Mouse (Mus musculus): Measurements from ENCODE around the gene Cap1. TPM values are rescaled to one million over a fixed set of nuclear protein-coding genes. Genes with fewer than 3 reads are reported as not detected.
"Not testable (repeated sequence)": the region's sequence is repeated elsewhere in the genome, so short reads cannot be mapped to it uniquely, and the experiment has no call there.

The Cap1 gene
- total RNA-seq, 2 experiments from 2014 or later, result 420 to 551 TPM

DNA sequence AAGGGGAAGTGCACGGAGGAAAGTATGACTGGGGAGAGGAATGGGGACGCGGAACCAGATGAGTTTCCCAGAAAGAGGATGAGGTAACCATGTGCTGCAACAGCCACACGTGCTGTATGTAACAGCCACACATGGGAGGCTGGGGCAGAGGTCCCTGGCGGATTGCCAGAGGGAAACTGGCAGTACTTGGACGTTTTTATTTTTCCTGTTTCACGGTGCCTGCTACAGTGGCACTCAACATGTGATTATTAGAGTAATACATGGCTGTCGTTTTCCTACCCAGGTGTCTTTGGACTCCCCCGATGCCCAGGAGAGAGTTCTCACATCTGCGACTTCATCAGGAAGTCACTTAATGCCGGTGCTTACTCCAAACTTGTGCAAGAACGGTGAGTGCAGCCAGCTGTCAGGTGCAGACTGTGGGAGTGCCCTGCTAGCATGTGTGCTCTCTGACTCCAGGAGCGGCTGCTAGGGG, 37.7 kb downstream of the Cap1 start:
- ATAC-seq (ENCODE audit: poor library complexity, severe bottlenecking), result peak; percentile 97

DNA sequence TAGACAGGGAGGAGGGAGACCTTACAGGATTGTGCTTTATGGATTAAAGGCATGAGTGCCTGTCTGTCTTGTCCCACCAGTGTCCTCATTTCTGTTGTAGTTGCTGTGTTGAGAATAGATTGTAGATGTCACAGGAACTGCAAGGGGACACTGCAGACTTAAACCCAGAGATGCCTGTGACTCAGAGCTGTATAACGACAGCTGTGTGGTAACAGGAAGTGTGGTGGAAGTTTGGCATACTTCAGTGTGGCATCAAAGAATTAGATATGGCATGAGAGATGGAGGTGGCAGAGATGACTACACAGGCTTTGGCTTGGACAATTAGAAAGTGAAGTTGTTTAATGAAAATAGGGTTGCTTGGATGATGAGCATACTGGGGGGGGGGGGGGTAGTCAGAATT, 47.4 kb downstream of the Cap1 start:
- ATAC-seq (ENCODE audit: poor library complexity, severe bottlenecking), result peak; percentile 72

DNA sequence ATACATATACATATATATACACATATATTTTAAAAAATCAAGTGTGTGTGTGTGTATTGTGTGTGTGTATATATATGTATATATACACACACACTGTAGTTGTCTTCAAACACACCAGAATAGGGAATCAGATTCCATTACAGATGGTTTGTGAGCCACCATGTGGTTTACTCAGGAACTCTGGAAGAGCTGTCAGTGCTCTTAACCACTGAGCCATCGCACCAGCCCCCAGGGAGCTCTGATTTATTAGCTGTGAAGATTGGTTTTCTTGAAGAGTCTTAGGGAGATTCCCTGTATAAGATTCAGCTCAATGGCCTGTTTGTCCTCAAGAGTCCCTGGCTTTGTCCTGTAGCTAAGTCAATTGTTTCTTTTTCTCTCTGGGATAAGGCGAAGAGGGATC, 47.9 kb downstream of the Cap1 start:
- ATAC-seq (ENCODE audit: poor library complexity, severe bottlenecking), result no peak

DNA sequence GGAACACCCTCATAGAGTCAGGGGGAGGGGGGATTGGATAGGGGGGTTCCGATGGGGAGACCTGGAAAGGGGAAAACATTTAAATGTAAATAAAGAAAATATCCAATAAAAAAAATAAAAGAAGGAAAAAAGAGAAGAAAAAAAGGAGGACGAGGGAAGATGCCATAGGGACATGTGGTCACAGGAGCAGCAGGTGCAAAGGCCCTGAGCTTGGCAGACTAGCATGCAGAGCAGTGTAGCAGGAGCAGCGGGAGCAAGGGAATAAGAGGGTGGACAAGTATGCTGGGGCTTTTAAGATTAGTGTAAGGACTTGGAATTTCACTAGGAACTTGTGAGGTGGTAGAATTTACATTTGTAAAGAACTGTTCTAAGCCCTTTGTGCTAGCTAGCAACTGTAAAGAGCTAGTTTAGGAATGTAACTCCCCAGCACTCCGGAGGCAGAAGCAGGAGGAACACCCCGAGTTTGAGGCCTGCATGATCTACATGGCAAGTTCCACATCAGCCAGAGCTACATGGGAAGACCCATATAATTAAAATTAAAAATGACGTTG, 48.6 kb downstream of the Cap1 start:
- no peak for ATAC-seq (ENCODE audit: poor library complexity, severe bottlenecking)

DNA sequence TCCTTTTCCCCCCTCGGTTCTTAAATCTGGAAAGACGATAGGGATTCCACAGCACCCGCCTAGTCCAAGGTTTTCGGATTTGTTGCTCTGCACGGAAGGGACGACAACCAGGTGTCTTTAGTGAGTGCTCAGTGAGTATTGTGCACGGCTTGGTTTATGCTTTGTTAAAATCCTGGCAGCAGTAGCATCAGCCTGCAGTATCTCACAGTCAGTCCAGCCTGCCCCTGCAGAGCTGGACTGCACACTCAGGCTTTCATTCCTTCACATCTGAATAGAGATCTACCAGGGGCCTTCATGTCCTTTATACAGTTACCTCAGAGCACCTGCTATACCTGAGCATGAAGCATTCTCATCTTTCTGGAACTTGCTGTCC, 49.5 kb downstream of the Cap1 start:
- peak; percentile 10 for ATAC-seq (ENCODE audit: poor library complexity, severe bottlenecking)

DNA sequence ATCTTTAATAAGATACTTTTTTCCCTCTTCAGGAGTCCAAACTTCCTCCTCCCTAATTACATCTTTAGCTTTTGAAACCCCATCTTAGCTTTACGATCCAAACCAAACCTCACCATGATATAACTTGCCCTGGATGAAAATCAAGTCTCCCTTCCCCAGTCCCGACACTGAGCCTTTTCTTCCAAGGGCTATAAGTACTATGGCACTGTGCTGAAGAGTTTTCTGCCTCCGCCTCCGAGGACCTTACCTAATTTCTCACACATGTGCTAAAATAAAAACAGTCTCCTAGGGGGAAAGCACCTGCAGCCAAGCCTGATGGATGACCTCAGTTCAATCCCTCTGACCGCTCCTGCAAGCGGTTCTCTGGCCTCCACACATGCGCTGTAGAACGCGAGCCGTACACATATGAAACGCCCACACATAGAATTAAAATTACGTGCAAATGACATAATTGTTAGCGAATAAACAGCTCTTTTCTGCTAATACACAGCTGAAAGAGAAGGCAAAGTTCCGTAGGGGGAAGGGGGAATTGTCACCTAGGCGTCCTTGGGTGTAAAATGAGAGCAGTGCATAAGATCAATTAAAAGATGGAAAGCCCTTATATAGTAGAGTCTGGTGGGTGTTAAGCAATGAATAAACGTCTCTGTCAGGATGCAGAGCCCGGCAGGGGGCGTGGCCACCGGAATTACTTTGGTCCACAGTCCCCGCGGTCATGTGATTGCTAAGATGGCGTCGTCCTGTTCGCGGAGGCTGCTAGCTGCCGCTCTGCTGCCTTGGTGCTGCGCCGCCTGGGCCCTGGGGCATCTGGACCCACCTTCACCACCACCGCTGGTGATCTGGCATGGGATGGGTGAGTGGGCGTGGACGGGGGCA, 50.1 kb downstream of the Cap1 start, which contains the start of gene Ppt1:
Gene Ppt1 (plus strand): TSS at position 713 of the 873 bp plus-strand sequence.
- peak; percentile 90 for ATAC-seq (ENCODE audit: poor library complexity, severe bottlenecking)

DNA sequence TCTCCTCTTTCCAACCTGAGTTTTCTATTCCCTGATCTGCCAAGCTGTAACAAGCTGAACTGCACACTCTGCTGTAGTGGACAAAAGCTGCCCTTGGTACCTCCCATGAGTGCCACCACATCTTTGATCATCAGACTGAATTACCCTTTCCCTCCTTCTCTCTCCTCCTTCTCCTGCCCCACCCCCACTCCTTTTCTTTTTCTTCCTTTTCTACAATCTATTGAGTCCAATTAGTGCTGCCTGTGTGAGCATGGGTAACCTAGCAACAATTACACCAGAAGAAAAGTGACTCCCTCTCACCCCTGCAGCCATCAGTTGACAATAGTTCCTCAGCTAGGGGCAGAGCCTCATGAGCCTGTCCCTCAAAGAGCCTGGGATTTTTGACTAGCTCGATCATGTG, 54.0 kb downstream of the Cap1 start:
- no peak for ATAC-seq (ENCODE audit: poor library complexity, severe bottlenecking)

DNA sequence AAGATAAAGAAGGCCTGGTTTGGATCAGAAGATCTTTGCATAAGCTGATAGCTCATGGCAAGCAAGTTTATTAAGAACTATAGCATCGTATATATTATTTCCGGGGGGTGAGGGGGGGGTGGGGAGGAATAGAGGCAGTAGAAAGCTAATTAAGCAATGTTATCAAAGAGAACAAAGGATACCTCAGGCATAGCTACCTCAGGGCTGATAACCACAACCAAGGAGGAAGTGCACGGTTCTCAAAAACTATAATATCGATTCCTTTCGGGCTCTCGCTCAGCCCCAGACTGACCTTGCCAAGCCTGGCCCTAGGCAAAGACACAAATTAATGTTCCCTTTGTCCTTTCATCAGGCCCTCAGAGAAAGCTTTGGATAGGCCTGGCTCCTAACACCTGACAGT, 56.5 kb downstream of the Cap1 start:
- ATAC-seq (ENCODE audit: poor library complexity, severe bottlenecking), result no peak

DNA sequence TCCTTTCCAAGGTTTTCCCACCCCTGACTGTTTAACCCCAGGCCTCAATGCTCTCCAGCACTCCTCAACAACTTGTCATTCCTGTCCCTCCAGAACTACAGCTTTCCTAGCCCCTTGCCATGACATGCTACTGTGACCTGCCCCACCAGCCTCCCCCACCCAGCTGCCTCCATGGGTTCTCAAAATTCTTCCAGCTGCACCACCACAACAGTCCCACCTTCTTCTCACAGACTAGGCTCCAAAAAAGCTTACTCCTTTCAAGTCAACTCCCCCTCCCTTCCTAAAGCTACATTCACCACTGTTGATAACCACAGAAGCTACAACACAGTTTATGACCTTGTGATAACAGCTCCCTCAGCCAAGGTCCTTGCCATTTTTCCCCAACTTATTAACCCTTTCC, 58.2 kb downstream of the Cap1 start:
- no peak for ATAC-seq (ENCODE audit: poor library complexity, severe bottlenecking)

DNA sequence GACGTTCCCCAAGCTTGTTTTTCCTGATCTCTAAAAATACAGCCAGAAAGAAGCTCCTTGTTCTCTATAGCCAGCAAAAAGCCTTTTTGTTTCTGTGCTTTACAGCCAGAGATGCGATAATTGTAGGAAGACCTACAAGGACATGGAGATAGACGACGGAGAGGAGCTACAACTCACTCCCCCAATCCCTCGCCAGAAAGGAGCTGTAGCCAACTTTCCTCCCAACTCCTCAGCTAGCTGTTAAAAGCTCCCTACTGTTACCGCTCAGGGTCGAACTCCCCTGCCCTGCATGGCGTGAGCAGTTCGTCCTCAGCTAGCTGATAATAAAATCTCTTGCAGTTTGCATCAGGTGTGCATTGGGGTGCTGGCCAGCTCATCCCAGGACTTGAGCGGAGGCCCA, 64.9 kb downstream of the Cap1 start:
- ATAC-seq (ENCODE audit: poor library complexity, severe bottlenecking), result not testable (repeated sequence)

DNA sequence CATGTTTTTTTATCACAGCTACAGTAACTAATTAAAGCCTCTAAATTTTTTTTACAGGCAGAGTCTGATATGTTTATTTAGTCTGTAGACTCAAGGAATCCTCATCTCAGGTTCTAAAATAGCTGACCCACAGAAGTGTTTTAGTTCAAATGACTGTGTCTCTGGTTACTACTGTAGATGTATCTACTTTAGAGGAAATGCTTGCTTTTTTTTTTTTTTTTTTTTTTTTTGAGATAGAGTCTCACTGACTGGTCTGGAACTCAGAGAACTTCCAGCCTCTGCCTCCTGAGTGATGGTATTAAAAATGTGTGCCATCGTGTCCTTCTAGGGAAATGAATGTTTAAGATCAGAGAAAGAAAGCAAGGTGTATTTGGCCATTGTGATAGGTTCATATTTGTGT, 69.7 kb downstream of the Cap1 start:
- ATAC-seq (ENCODE audit: poor library complexity, severe bottlenecking), result no peak

DNA sequence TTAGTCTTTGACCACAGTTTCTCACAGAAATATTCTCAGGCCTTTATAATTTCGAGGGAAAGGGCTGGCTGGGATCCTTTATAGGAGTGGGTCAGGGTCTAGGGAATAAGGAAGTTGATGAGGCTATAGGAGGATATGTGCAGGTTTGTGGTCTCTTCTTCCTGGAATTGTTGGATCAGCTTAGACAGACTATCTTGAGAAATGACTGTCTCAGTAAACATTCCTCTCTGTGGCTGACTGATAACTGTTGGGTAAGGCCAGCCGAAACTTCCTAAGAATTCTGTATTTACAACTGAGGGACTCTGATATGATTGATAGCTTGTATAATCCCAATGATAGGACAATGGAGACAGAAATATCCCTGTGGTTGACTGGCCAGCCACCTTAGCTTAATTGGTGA, 74.0 kb downstream of the Cap1 start:
- no peak for ATAC-seq (ENCODE audit: poor library complexity, severe bottlenecking)

DNA sequence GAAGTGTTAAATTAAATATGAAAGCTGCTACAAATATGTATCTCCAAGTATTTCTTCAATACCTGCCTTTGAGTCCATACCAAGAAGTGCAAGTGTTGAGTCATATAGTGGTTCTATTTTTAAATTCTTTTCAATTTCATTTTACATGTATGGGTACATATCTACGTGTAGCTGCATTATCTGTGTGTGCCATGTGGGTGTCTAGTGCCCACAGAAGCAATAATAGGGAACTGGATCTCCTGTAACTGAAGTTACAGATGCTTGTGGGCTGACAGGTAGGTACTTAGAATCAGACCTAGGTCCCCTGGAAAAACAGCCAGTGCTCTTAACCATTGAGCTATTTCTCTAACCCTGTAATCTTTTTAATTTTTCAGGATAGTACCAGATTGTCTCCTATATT, 74.7 kb downstream of the Cap1 start:
- no peak for ATAC-seq (ENCODE audit: poor library complexity, severe bottlenecking)

Other genes with a start within 250 kb of the Cap1 start
- gene 9530002B09Rik, start 196.8 kb downstream of the Cap1 start, total RNA-seq (2015), result not detected in 2 replicates
- gene 9530002B09Rik, start 196.8 kb downstream of the Cap1 start, total RNA-seq (2017), result not detected in 2 replicates
- gene Ppt1, start 49.8 kb downstream of the Cap1 start, total RNA-seq (2015), result 125 and 133 TPM in 2 replicates
- 95.0 and 101 TPM in 2 replicates for gene Ppt1, start 49.8 kb downstream of the Cap1 start, total RNA-seq (2017)
- 0.14 TPM in 1 of 2 replicates, not detected in the other for gene Mfsd2a, start 75.1 kb upstream of the Cap1 start, total RNA-seq (2015)
- 0.15 and 0.16 TPM in 2 replicates for gene Mfsd2a, start 75.1 kb upstream of the Cap1 start, total RNA-seq (2017)
- 2.6 and 4.0 TPM in 2 replicates for gene Mycl, start 109.6 kb upstream of the Cap1 start, total RNA-seq (2015)
- 0.81 and 3.3 TPM in 2 replicates for gene Mycl, start 109.6 kb upstream of the Cap1 start, total RNA-seq (2017)
- gene Trit1, start 130.5 kb upstream of the Cap1 start, total RNA-seq (2015), result 10.7 and 16.5 TPM in 2 replicates
- gene Trit1, start 130.5 kb upstream of the Cap1 start, total RNA-seq (2017), result 21.0 and 22.3 TPM in 2 replicates
- not detected in 2 replicates for gene Bmp8b, start 219.1 kb upstream of the Cap1 start, total RNA-seq (2015)
- not detected in 2 replicates for gene Bmp8b, start 219.1 kb upstream of the Cap1 start, total RNA-seq (2017)
- not detected in 2 replicates for gene Oxct2b, start 230.2 kb upstream of the Cap1 start, total RNA-seq (2015)
- 0.12 TPM in 1 of 2 replicates, not detected in the other for gene Oxct2b, start 230.2 kb upstream of the Cap1 start, total RNA-seq (2017)

Data from megakaryocyte, adult 5-6 weeks (primary cell).